In genomic region chr11:73023099-73023498, GRCm38 (mm10) we compare ENCODE assay signal across 9 mouse cellular contexts. TPM values are rescaled to one million over a fixed set of nuclear protein-coding genes. Genes with fewer than 3 reads are reported as not detected.
A peak's percentile ranks its signal among the peaks of the same experiment; 100 is the strongest.
DNase-seq lines count a peak whose midpoint lies in the region; ATAC-seq and TF ChIP-seq lines count a peak whose summit lies in the region.
"Had no signal": no experiment of that assay in that cellular context is flagged by ENCODE, and none has a peak within 500 bp of the region (broad histone marks: within the 10 kb centered on the region; RNA-seq: fewer than 3 reads in every experiment).

No protein-coding gene starts in this region.

- H3K4me1 ChIP-seq in neural tube, embryonic 12.5 days, result peaks cover 18% of the 10 kb centered on the region
- peaks cover 13% of the 10 kb centered on the region for H3K4me1 ChIP-seq in hindbrain, embryonic 16.5 days (ENCODE audit: control insufficient read depth, insufficient read depth, low read depth, low read length)
- 0 out of 2 replicates have a peak, but pooled peaks cover 8% of the 10 kb centered on the region for H3K4me1 ChIP-seq in hindbrain, postnatal 0 days (ENCODE audit: insufficient read depth, low read length)

- no peaks in the 10 kb centered on the region for H3K79me2 ChIP-seq in myocyte (ENCODE audit: control insufficient read depth, insufficient read depth)

- 59% methylated on average over 9 of the region's 9 CpGs for WGBS in neural tube, embryonic 12.5 days
- WGBS in hindbrain, embryonic 16.5 days, result 46% methylated on average over 9 of the region's 9 CpGs
- 56% methylated on average over 9 of the region's 9 CpGs for WGBS in hindbrain, postnatal 0 days

- TF ChIP-seq POLR2A in myocyte (IDR thresholded peaks at IDR 0.05; ENCODE audit: insufficient read length, low read depth), result no peak

- H3K27ac ChIP-seq in neural tube, embryonic 12.5 days, result no peak overlapping the region
- no peak overlapping the region for H3K27ac ChIP-seq in hindbrain, embryonic 16.5 days (ENCODE audit: low read depth, low read length)
- H3K27ac ChIP-seq in hindbrain, postnatal 0 days, result no peak overlapping the region
- H3K27ac ChIP-seq: heart, embryonic 13.5 days had no signal

- no peak for DNase-seq in neural tube, embryonic 10.5 days (ENCODE audit: extremely low spot score, low spot score)
- DNase-seq in cerebellum, postnatal 25 days, result peak; percentile 80 to 84
- DNase-seq in heart, postnatal 4 days, result peak; percentile 62
- DNase-seq in hindbrain, postnatal 0 days (ENCODE audit: low spot score), result no peak
- no peak for DNase-seq in testis, postnatal 10 days (ENCODE audit: low spot score)

- H3K4me2 ChIP-seq in neural tube, embryonic 12.5 days (replicated peaks), result no peak overlapping the region
- H3K4me2 ChIP-seq in myocyte (ENCODE audit: low read depth), result peak overlapping the region; percentile 51
- H3K4me2 ChIP-seq in hindbrain, embryonic 16.5 days (ENCODE audit: low read length), result no peak overlapping the region
- H3K4me2 ChIP-seq in hindbrain, postnatal 0 days (ENCODE audit: low read depth, low read length), result no peak overlapping the region
- H3K4me2 ChIP-seq: heart, embryonic 13.5 days had no signal

- no peak overlapping the region for H3ac ChIP-seq in myocyte (ENCODE audit: control insufficient read depth, insufficient read length)

- no peak overlapping the region for H3K4me3 ChIP-seq in neural tube, embryonic 12.5 days
- H3K4me3 ChIP-seq in myocyte, result no peak overlapping the region
- no peak overlapping the region for H3K4me3 ChIP-seq in hindbrain, embryonic 16.5 days (ENCODE audit: low read length)
- H3K4me3 ChIP-seq in hindbrain, postnatal 0 days (ENCODE audit: low read length), result no peak overlapping the region
- H3K4me3 ChIP-seq: heart, embryonic 13.5 days had no signal

- H3K9ac ChIP-seq in neural tube, embryonic 12.5 days, result 0 out of 2 replicates have a peak overlapping the region, but pooled peaks have one; percentile 5
- no peak overlapping the region for H3K9ac ChIP-seq in hindbrain, embryonic 16.5 days (ENCODE audit: low read depth, low read length)
- no peak overlapping the region for H3K9ac ChIP-seq in hindbrain, postnatal 0 days (replicated peaks; ENCODE audit: low read length)
- H3K9ac ChIP-seq: heart, embryonic 13.5 days had no signal

- no peaks in the 10 kb centered on the region for H3K9me3 ChIP-seq in neural tube, embryonic 12.5 days
- H3K9me3 ChIP-seq in hindbrain, embryonic 16.5 days (ENCODE audit: control insufficient read depth, low read length), result no peaks in the 10 kb centered on the region
- H3K9me3 ChIP-seq in hindbrain, postnatal 0 days (ENCODE audit: low read length), result no peaks in the 10 kb centered on the region
- H3K9me3 ChIP-seq: heart, embryonic 13.5 days had no signal

- H3K27me3 ChIP-seq in neural tube, embryonic 12.5 days (replicated peaks), result peaks cover 20% of the 10 kb centered on the region
- H3K27me3 ChIP-seq in myocyte (ENCODE audit: control insufficient read depth, insufficient read depth, insufficient read length), result no peaks in the 10 kb centered on the region
- H3K27me3 ChIP-seq in hindbrain, embryonic 16.5 days (replicated peaks; ENCODE audit: control insufficient read depth, insufficient read depth, low read length), result peaks cover 2% of the 10 kb centered on the region; the same call in 1 of the 2 replicates
- H3K27me3 ChIP-seq in hindbrain, postnatal 0 days (ENCODE audit: insufficient read depth, low read length), result no peaks in the 10 kb centered on the region

- no peak for ATAC-seq in neural tube, embryonic 12.5 days (ENCODE audit: low FRiP score, low read depth)
- no peak for ATAC-seq in hindbrain, embryonic 16.5 days
- no peak for ATAC-seq in hindbrain, postnatal 0 days

- no peak for TF ChIP-seq CTCF in hindbrain, postnatal 0 days (IDR thresholded peaks at IDR 0.05; ENCODE audit: low read depth)

- H3K36me3 ChIP-seq in neural tube, embryonic 12.5 days, result no peaks in the 10 kb centered on the region
- no peaks in the 10 kb centered on the region for H3K36me3 ChIP-seq in myocyte (ENCODE audit: control insufficient read depth, insufficient read depth)
- 0 out of 2 replicates have a peak, but pooled peaks cover 3% of the 10 kb centered on the region for H3K36me3 ChIP-seq in hindbrain, embryonic 16.5 days (ENCODE audit: control insufficient read depth, insufficient read depth, low read length)
- no peaks in the 10 kb centered on the region for H3K36me3 ChIP-seq in hindbrain, postnatal 0 days (ENCODE audit: insufficient read depth, low read length)
- H3K36me3 ChIP-seq: heart, embryonic 13.5 days had no signal

TF ChIP-seq in myocyte, 11 proteins besides CTCF, POLR2A, EP300 and RAD21:
- TF ChIP-seq CEBPB (IDR thresholded peaks at IDR 0.05; ENCODE audit: insufficient read depth, poor library complexity, severe bottlenecking), result no peak
- no peak for TF ChIP-seq MYOG (IDR thresholded peaks at IDR 0.05; ENCODE audit: control insufficient read depth in 1 of 3, insufficient read depth in 1 of 3, insufficient read length in 2 of 3, low read depth in 2 of 3)
- no peak for TF ChIP-seq MYOD1 (IDR thresholded peaks at IDR 0.05; ENCODE audit: control insufficient read depth in 1 of 3, insufficient read length in 2 of 3, low read depth in 2 of 3)
- TF ChIP-seq SRF (IDR thresholded peaks at IDR 0.05; ENCODE audit: control insufficient read depth, insufficient read length, low read depth), result no peak
- no peak for TF ChIP-seq TCF12 (IDR thresholded peaks at IDR 0.05; ENCODE audit: insufficient read depth, poor library complexity, severe bottlenecking)
- TF ChIP-seq MAX (IDR thresholded peaks at IDR 0.05; ENCODE audit: low read depth), result no peak
- TF ChIP-seq USF1 (IDR thresholded peaks at IDR 0.05; ENCODE audit: low read depth), result no peak
- no peak for TF ChIP-seq POLR2AphosphoS2 (IDR thresholded peaks at IDR 0.05; ENCODE audit: insufficient read length, low read depth)
- TF ChIP-seq REST (IDR thresholded peaks at IDR 0.05; ENCODE audit: insufficient read depth, insufficient read length), result no peak
- TF ChIP-seq E2F4 (IDR thresholded peaks at IDR 0.05; ENCODE audit: insufficient read depth), result no peak
- no peak for TF ChIP-seq TCF3 (IDR thresholded peaks at IDR 0.05; ENCODE audit: insufficient read length, low read depth)
TF ChIP-seq in myocyte: peak in this region for 0.

RNA-seq across cellular contexts. Expression of gene Camkk1, which starts 4.3 kb away (rescaled TPM):
- polyA plus RNA-seq in neural tube, embryonic 12.5 days (2016; fragmentation: Nextera tagmentation; extraction: Ambion mirVana), result 14.7 and 14.8 TPM in 2 replicates
- under 1 TPM; 0.81 to 0.97 TPM for total RNA-seq in heart, postnatal 4 days (2021)
- 3.3 TPM for polyA plus RNA-seq in myocyte (2012; fragmentation: generic; extraction: Trizol)
- 35.8 TPM in 2 replicates for polyA plus RNA-seq in hindbrain, embryonic 16.5 days (2015; fragmentation: Nextera tagmentation; extraction: Ambion mirVana)
- 27.4 and 32.5 TPM in 2 replicates for total RNA-seq in hindbrain, postnatal 0 days (2014; rRNA removed)
- polyA plus RNA-seq in hindbrain, postnatal 0 days (2015; fragmentation: Nextera tagmentation; extraction: Ambion mirVana), result 26.5 and 26.7 TPM in 2 replicates

RNA-seq across cellular contexts. Expression of gene P2rx1, which starts 24.2 kb away (rescaled TPM):
- polyA plus RNA-seq in neural tube, embryonic 12.5 days (2016; fragmentation: Nextera tagmentation; extraction: Ambion mirVana), result 1.4 TPM in 2 replicates
- total RNA-seq in heart, postnatal 4 days (2021), result under 1 TPM; 0.71 to 0.77 TPM
- 0.24 TPM for polyA plus RNA-seq in myocyte (2012; fragmentation: generic; extraction: Trizol)
- 0.31 and 0.45 TPM in 2 replicates for polyA plus RNA-seq in hindbrain, embryonic 16.5 days (2015; fragmentation: Nextera tagmentation; extraction: Ambion mirVana)
- total RNA-seq in hindbrain, postnatal 0 days (2014; rRNA removed), result 0.32 and 1.3 TPM in 2 replicates
- 0.45 and 0.60 TPM in 2 replicates for polyA plus RNA-seq in hindbrain, postnatal 0 days (2015; fragmentation: Nextera tagmentation; extraction: Ambion mirVana)

RNA-seq across cellular contexts. Expression of gene Ncbp3, which starts 24.5 kb away (rescaled TPM):
- 14.3 and 15.1 TPM in 2 replicates for polyA plus RNA-seq in neural tube, embryonic 12.5 days (2016; fragmentation: Nextera tagmentation; extraction: Ambion mirVana)
- 10 to 100 TPM; 12.0 to 12.2 TPM for total RNA-seq in heart, postnatal 4 days (2021)
- polyA plus RNA-seq in myocyte (2012; fragmentation: generic; extraction: Trizol), result 3.5 TPM
- 8.3 and 9.2 TPM in 2 replicates for polyA plus RNA-seq in hindbrain, embryonic 16.5 days (2015; fragmentation: Nextera tagmentation; extraction: Ambion mirVana)
- 5.2 and 6.9 TPM in 2 replicates for total RNA-seq in hindbrain, postnatal 0 days (2014; rRNA removed)
- 7.3 and 7.7 TPM in 2 replicates for polyA plus RNA-seq in hindbrain, postnatal 0 days (2015; fragmentation: Nextera tagmentation; extraction: Ambion mirVana)

Comparison
In these comparisons a context has a peak if more than half of its experiments do, and no peak if none do; other contexts are left out.
1. DNase-seq: peak in cerebellum, postnatal 25 days (2 of 2) and heart, postnatal 4 days (single experiment); none in neural tube, embryonic 10.5 days (single experiment), hindbrain, postnatal 0 days (single experiment) and testis, postnatal 10 days (single experiment).